9 mouse cellular contexts compared by ENCODE assay signal in the genomic region with DNA sequence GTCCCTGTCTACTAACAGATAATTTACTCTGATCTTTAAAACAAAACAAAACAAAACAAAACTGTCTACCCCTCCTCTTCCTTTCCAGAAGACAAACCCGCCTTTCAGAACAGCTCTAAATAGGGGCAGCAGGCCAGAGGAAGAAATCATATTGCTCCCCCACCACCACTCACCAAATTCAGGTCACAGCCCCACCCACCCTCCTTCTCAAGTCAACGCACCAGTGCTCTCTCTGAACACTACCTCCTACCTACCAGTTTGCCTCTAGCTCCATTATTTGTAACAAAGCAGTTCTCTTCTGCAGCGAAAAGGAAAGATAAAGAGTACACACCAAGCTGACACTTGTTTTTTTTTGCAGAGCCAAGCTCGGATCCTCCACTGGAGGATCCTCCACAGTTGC. TPM values are rescaled to one million over a fixed set of nuclear protein-coding genes. Genes with fewer than 3 reads are reported as not detected.
DNase-seq lines count a peak whose midpoint lies in the region; ATAC-seq and TF ChIP-seq lines count a peak whose summit lies in the region.
"Had no signal": no experiment of that assay in that cellular context is flagged by ENCODE, and none has a peak within 500 bp of the region (broad histone marks: within the 10 kb centered on the region; RNA-seq: fewer than 3 reads in every experiment).

No protein-coding gene starts in this region.

- WGBS in midbrain, embryonic 10.5 days: 34% methylated on average over 4 of the region's 4 CpGs
- WGBS in midbrain, embryonic 14.5 days: 18% methylated on average over 4 of the region's 4 CpGs
- WGBS in stomach, embryonic 14.5 days: 43% methylated on average over 4 of the region's 4 CpGs

- no peak overlapping the region for H3K9ac ChIP-seq in midbrain, embryonic 14.5 days (replicated peaks; ENCODE audit: low read length)
- no peak overlapping the region for H3K9ac ChIP-seq in stomach, embryonic 14.5 days (replicated peaks; ENCODE audit: low read depth, low read length)

- H3K4me1 ChIP-seq in midbrain, embryonic 10.5 days: peaks cover 13% of the 10 kb centered on the region
- peaks cover 7% of the 10 kb centered on the region for H3K4me1 ChIP-seq in midbrain, embryonic 14.5 days (ENCODE audit: control insufficient read depth, insufficient read depth, low read length)
- 0 out of 2 replicates have a peak, but pooled peaks cover 4% of the 10 kb centered on the region for H3K4me1 ChIP-seq in stomach, embryonic 14.5 days (ENCODE audit: control insufficient read depth, insufficient read depth, low read length)

- no peaks in the 10 kb centered on the region for H3K9me3 ChIP-seq in midbrain, embryonic 10.5 days (replicated peaks)
- no peaks in the 10 kb centered on the region for H3K9me3 ChIP-seq in midbrain, embryonic 14.5 days (ENCODE audit: control insufficient read depth, low read length)
- H3K9me3 ChIP-seq in stomach, embryonic 14.5 days (ENCODE audit: control insufficient read depth, low read depth, low read length): no peaks in the 10 kb centered on the region

- TF ChIP-seq CTCF in gastrocnemius, adult 2 months (IDR thresholded peaks at IDR 0.05): no peak

- H3K4me2 ChIP-seq in midbrain, embryonic 14.5 days (ENCODE audit: low read length): no peak overlapping the region
- H3K4me2 ChIP-seq in stomach, embryonic 14.5 days (replicated peaks; ENCODE audit: low read depth, low read length): peak overlapping the region; percentile 90; the same call in 1 of the 2 replicates

- H3K27me3 ChIP-seq in midbrain, embryonic 10.5 days (ENCODE audit: low read depth, poor library complexity, severe bottlenecking): peaks cover 49% of the 10 kb centered on the region
- peaks cover 27% of the 10 kb centered on the region for H3K27me3 ChIP-seq in midbrain, embryonic 14.5 days (ENCODE audit: control insufficient read depth, insufficient read depth, low read length)
- H3K27me3 ChIP-seq in stomach, embryonic 14.5 days (ENCODE audit: control insufficient read depth, insufficient read depth, low read length): no peaks in the 10 kb centered on the region

- H3K27ac ChIP-seq in gastrocnemius, adult 2 months: no peak overlapping the region
- H3K27ac ChIP-seq in midbrain, embryonic 10.5 days (replicated peaks): no peak overlapping the region
- no peak overlapping the region for H3K27ac ChIP-seq in midbrain, embryonic 14.5 days (replicated peaks; ENCODE audit: low read depth, low read length)
- H3K27ac ChIP-seq in stomach, embryonic 14.5 days (ENCODE audit: low read length): no peak overlapping the region

- intact Hi-C loops in gastrocnemius, adult 2 months (cut with DNase I): no loop called here

- DNase-seq in gastrocnemius, adult 2 months: no peak
- DNase-seq in gastrocnemius, postnatal 4 days (ENCODE audit: low spot score in 2 of 2): no peak
- no peak for DNase-seq in midbrain, embryonic 10.5 days (ENCODE audit: low spot score)
- DNase-seq in midbrain, embryonic 14.5 days: no peak
- DNase-seq in liver: peak; percentile 74
- DNase-seq in layer of hippocampus, postnatal 10 days (ENCODE audit: low spot score in 2 of 2): no peak
- no peak for DNase-seq in gastrocnemius, postnatal 25 days
- DNase-seq: left cerebral cortex, postnatal 4 days had no signal

- no peaks in the 10 kb centered on the region for H3K36me3 ChIP-seq in midbrain, embryonic 10.5 days
- no peaks in the 10 kb centered on the region for H3K36me3 ChIP-seq in midbrain, embryonic 14.5 days (ENCODE audit: control insufficient read depth, insufficient read depth, low read length)
- H3K36me3 ChIP-seq in stomach, embryonic 14.5 days (ENCODE audit: control insufficient read depth, insufficient read depth, low read length): no peaks in the 10 kb centered on the region

- no peak for ATAC-seq in midbrain, embryonic 14.5 days (ENCODE audit: low FRiP score, low TSS enrichment)
- no peak for ATAC-seq in stomach, embryonic 14.5 days (ENCODE audit: insufficient number of reproducible peaks, insufficient read depth, low FRiP score, low read depth)

- peak overlapping the region; percentile 68 for H3K4me3 ChIP-seq in gastrocnemius, adult 2 months
- peak overlapping the region; percentile 60; the same call in 1 of the 2 replicates for H3K4me3 ChIP-seq in midbrain, embryonic 10.5 days
- no peak overlapping the region for H3K4me3 ChIP-seq in midbrain, embryonic 14.5 days (replicated peaks; ENCODE audit: low read depth, low read length)
- 0 out of 2 replicates have a peak overlapping the region, but pooled peaks have one; percentile 47 for H3K4me3 ChIP-seq in stomach, embryonic 14.5 days (ENCODE audit: low read depth, low read length)

RNA-seq across cellular contexts. Expression of a gene that starts 17.3 kb away (rescaled TPM):
- under 1 TPM; 0.41 to 0.95 TPM for total RNA-seq in gastrocnemius, adult 2 months (2021)
- 1 to 10 TPM; 4.7 TPM for total RNA-seq in gastrocnemius, postnatal 4 days (2021)
- 2.0 and 3.5 TPM in 2 replicates for polyA plus RNA-seq in midbrain, embryonic 10.5 days (2016; fragmentation: Nextera tagmentation; extraction: Ambion mirVana)
- polyA plus RNA-seq in midbrain, embryonic 14.5 days (2014; fragmentation: Nextera tagmentation; extraction: Ambion mirVana): 0.50 and 1.1 TPM in 2 replicates
- 4.6 and 5.3 TPM in 2 replicates for polyA plus RNA-seq in stomach, embryonic 14.5 days (2014; fragmentation: Nextera tagmentation; extraction: Ambion mirVana)
- total RNA-seq in layer of hippocampus, postnatal 10 days (2021): 1 to 10 TPM; 1.8 to 2.2 TPM
- total RNA-seq in gastrocnemius, postnatal 25 days (2021): under 1 TPM; 0.51 to 0.99 TPM

RNA-seq across cellular contexts. Expression of a gene that starts 38.5 kb away (rescaled TPM):
- total RNA-seq in gastrocnemius, adult 2 months (2021): 10 to 100 TPM; 62.3 to 74.5 TPM
- total RNA-seq in gastrocnemius, postnatal 4 days (2021): 10 to 100 TPM; 31.9 to 33.7 TPM
- polyA plus RNA-seq in midbrain, embryonic 10.5 days (2016; fragmentation: Nextera tagmentation; extraction: Ambion mirVana): 60.2 and 62.0 TPM in 2 replicates
- polyA plus RNA-seq in midbrain, embryonic 14.5 days (2014; fragmentation: Nextera tagmentation; extraction: Ambion mirVana): 56.6 and 71.0 TPM in 2 replicates
- polyA plus RNA-seq in stomach, embryonic 14.5 days (2014; fragmentation: Nextera tagmentation; extraction: Ambion mirVana): 68.2 and 68.8 TPM in 2 replicates
- 10 to 100 TPM; 50.7 to 57.1 TPM for total RNA-seq in layer of hippocampus, postnatal 10 days (2021)
- total RNA-seq in gastrocnemius, postnatal 25 days (2021): 10 to 100 TPM; 56.8 to 57.7 TPM
